Mouse (Mus musculus) G1E (cell line): ENCODE data around the gene Cbfa2t3.

Experiments
- CTCF ChIP-seq: IDR thresholded peaks from 2 replicates; pipeline ENCODE4 v1.5.1; 2012; ENCODE audit warnings: low read depth, low read length, inconsistent platforms, mixed read lengths
- GATA1 ChIP-seq: IDR thresholded peaks from 2 replicates; pipeline ENCODE4 v1.6.1; 2012; ENCODE audit warnings: borderline replicate concordance, low read length, inconsistent platforms, mixed read lengths
- GATA2 ChIP-seq: IDR thresholded peaks from 2 replicates; pipeline ENCODE4 v1.6.1; 2012; ENCODE audit warnings: low read depth, low read length, inconsistent platforms, borderline replicate concordance
- POLR2AphosphoS5 ChIP-seq: IDR thresholded peaks from 2 replicates; pipeline ENCODE4 v1.6.1; 2012; ENCODE audit warnings: low read depth, low read length, inconsistent platforms; ENCODE audit not compliant: insufficient replicate concordance
- TAL1 ChIP-seq: conservative IDR thresholded peaks from 2 replicates; pipeline ENCODE4 v1.6.1; 2012; ENCODE audit warnings: low read depth, low read length, inconsistent platforms, mixed read lengths

- TF ChIP-seq TAL1 (no peak), CTCF (no peak), GATA2 (no peak), GATA1 (no peak), POLR2AphosphoS5 (no peak)
Measured at GRCm38 (mm10) chr8:122610209-122610608, 88.7 kb downstream of the Cbfa2t3 start.
